Mouse (Mus musculus): ENCODE results near the gene Cux2. TPM values are rescaled to one million over a fixed set of nuclear protein-coding genes. Genes with fewer than 3 reads are reported as not detected.

Gene Cux2
- polyA plus RNA-seq, 1 experiment from 2014 or later: 3.1 TPM

- Histone ChIP-seq H3K4me1 (ENCODE audit: control insufficient read depth, low read depth, low read length) (no peaks in the 10 kb centered on the region), H3K9me3 (replicated peaks; ENCODE audit: control insufficient read depth, low read length) (no peaks in the 10 kb centered on the region), H3K27ac (ENCODE audit: low read length) (no peak overlapping the region), H3K4me3 (ENCODE audit: low read depth, low read length) (no peak overlapping the region), H3K27me3 (ENCODE audit: control insufficient read depth, insufficient read depth, low read depth, low read length) (no peaks in the 10 kb centered on the region), H3K9ac (ENCODE audit: low read depth, low read length) (no peak overlapping the region), H3K36me3 (ENCODE audit: control insufficient read depth, insufficient read depth) (no peaks in the 10 kb centered on the region), H3K4me2 (ENCODE audit: low read depth, low read length) (no peak overlapping the region)
- ATAC-seq (ENCODE audit: low read depth): no peak
- 51% methylated on average over 18 of the region's 18 CpGs for WGBS (ENCODE audit: insufficient replicate concordance)
Observed at GRCm38 (mm10) chr5:121938065-121938849, 111.6 kb downstream of the Cux2 start.

- 40% methylated on average over 9 of the region's 9 CpGs for WGBS (ENCODE audit: insufficient replicate concordance)
- Histone ChIP-seq H3K27ac (ENCODE audit: low read length) (no peak overlapping the region), H3K9ac (ENCODE audit: low read depth, low read length) (no peak overlapping the region), H3K4me1 (ENCODE audit: control insufficient read depth, low read depth, low read length) (no peaks in the 10 kb centered on the region), H3K27me3 (ENCODE audit: control insufficient read depth, insufficient read depth, low read depth, low read length) (peaks cover 6% of the 10 kb centered on the region), H3K9me3 (replicated peaks; ENCODE audit: control insufficient read depth, low read length) (no peaks in the 10 kb centered on the region), H3K4me2 (ENCODE audit: low read depth, low read length) (no peak overlapping the region), H3K36me3 (ENCODE audit: control insufficient read depth, insufficient read depth) (no peaks in the 10 kb centered on the region), H3K4me3 (ENCODE audit: low read depth, low read length) (no peak overlapping the region)
- ATAC-seq (ENCODE audit: low read depth): no peak
Observed at GRCm38 (mm10) chr5:121930261-121930660, 119.6 kb downstream of the Cux2 start.

- H3K36me3 ChIP-seq (ENCODE audit: control insufficient read depth, insufficient read depth): no peaks in the 10 kb centered on the region
- H3K27ac ChIP-seq (ENCODE audit: low read length): no peak overlapping the region
- no peaks in the 10 kb centered on the region for H3K9me3 ChIP-seq (replicated peaks; ENCODE audit: control insufficient read depth, low read length)
- H3K4me2 ChIP-seq (ENCODE audit: low read depth, low read length): no peak overlapping the region
- H3K9ac ChIP-seq (ENCODE audit: low read depth, low read length): no peak overlapping the region
- ATAC-seq (ENCODE audit: low read depth): no peak
- H3K27me3 ChIP-seq (ENCODE audit: control insufficient read depth, insufficient read depth, low read depth, low read length): peaks cover 6% of the 10 kb centered on the region
- H3K4me3 ChIP-seq (ENCODE audit: low read depth, low read length): no peak overlapping the region
- 57% methylated on average over 16 of the region's 17 CpGs for WGBS (ENCODE audit: insufficient replicate concordance)
- no peaks in the 10 kb centered on the region for H3K4me1 ChIP-seq (ENCODE audit: control insufficient read depth, low read depth, low read length)
Observed at GRCm38 (mm10) chr5:121928362-121929000, 121.4 kb downstream of the Cux2 start.

DNA sequence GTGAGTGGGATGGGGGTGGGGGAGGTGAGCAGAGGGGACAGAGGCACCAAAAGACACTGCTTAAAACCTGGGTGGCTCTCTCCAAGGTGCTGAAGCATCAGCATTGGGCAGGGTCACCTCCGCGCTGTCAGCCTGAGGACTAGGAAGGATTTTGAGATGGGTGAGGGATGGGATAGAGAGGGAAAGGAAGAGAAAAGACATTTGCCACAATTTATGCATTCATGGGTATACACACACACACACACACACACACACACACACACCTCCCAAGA lies 123.4 kb downstream of the Cux2 start:
- Histone ChIP-seq H3K4me1 (ENCODE audit: control insufficient read depth, low read depth, low read length) (no peaks in the 10 kb centered on the region), H3K9ac (ENCODE audit: low read depth, low read length) (no peak overlapping the region), H3K36me3 (ENCODE audit: control insufficient read depth, insufficient read depth) (no peaks in the 10 kb centered on the region), H3K9me3 (replicated peaks; ENCODE audit: control insufficient read depth, low read length) (no peaks in the 10 kb centered on the region), H3K4me2 (ENCODE audit: low read depth, low read length) (no peak overlapping the region), H3K27me3 (ENCODE audit: control insufficient read depth, insufficient read depth, low read depth, low read length) (peaks cover 6% of the 10 kb centered on the region), H3K27ac (ENCODE audit: low read length) (no peak overlapping the region), H3K4me3 (ENCODE audit: low read depth, low read length) (no peak overlapping the region)
- ATAC-seq (ENCODE audit: low read depth): no peak
- 21% methylated on average over 2 of the region's 2 CpGs for WGBS (ENCODE audit: insufficient replicate concordance)

DNA sequence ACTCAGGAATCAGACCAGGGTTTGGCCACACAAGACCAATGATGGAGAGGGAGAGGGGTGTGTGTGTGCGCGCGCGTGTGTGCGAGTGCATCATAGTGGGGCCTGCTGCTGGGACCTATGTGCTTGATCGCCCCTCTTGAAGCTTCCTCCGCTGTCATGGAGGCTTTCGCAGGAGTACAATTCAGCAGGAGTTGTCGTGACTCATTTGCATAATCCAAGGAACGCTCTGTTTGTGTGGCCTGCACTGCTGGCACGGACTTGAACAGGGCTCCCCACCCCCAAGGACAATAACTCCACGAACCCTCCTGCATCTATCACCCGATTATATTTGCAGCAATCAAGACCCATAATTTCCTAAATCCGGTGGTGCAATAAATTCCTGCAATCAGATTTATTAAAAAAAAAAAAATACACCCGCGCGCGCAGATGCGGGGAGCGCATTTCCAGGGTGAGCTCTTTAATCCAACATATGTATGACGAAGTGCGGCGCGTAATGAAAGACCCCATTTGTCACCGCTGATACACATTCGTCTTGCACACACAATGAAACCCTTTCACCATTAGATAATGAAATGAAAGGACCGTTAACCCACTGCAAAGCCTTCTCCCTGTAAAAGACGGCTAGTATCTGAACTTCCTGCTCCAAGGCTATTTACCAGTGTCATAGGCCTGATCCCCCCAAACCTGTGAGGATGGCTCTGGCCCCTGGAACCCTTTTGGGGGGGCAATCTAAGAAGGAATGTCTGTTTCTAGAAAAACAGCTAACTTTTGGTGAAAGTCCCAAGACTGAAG lies 124.0 kb downstream of the Cux2 start:
- Histone ChIP-seq H3K4me2 (ENCODE audit: low read depth, low read length) (no peak overlapping the region), H3K36me3 (ENCODE audit: control insufficient read depth, insufficient read depth) (no peaks in the 10 kb centered on the region), H3K9me3 (replicated peaks; ENCODE audit: control insufficient read depth, low read length) (no peaks in the 10 kb centered on the region), H3K9ac (ENCODE audit: low read depth, low read length) (no peak overlapping the region), H3K27me3 (ENCODE audit: control insufficient read depth, insufficient read depth, low read depth, low read length) (peaks cover 6% of the 10 kb centered on the region), H3K4me3 (ENCODE audit: low read depth, low read length) (no peak overlapping the region), H3K27ac (ENCODE audit: low read length) (no peak overlapping the region), H3K4me1 (ENCODE audit: control insufficient read depth, low read depth, low read length) (no peaks in the 10 kb centered on the region)
- 43% methylated on average over 28 of the region's 28 CpGs for WGBS (ENCODE audit: insufficient replicate concordance)
- no peak for ATAC-seq (ENCODE audit: low read depth)

DNA sequence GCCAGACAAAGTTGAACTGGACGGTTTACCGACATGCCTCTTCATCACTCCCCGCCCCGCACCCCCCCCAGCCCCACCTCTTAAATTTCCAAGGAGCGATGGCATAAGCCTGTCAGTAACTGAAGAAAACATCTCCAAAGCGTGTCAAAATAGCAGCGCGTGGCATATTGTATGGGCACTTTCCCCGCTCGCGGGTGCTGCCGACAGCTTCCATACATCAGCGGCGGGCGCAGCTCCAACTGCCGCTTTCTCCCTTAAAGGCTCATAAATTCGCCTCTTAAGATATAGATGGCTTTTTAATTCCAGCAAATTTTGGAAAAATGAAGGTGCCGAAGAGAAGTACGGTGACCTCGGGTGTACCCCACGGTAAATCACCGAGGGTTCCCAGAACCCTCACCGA lies 124.6 kb downstream of the Cux2 start:
- no peak overlapping the region for H3K27ac ChIP-seq (ENCODE audit: low read length)
- H3K9ac ChIP-seq (ENCODE audit: low read depth, low read length): no peak overlapping the region
- H3K4me2 ChIP-seq (ENCODE audit: low read depth, low read length): no peak overlapping the region
- H3K4me3 ChIP-seq (ENCODE audit: low read depth, low read length): no peak overlapping the region
- no peak for ATAC-seq (ENCODE audit: low read depth)
- no peaks in the 10 kb centered on the region for H3K9me3 ChIP-seq (replicated peaks; ENCODE audit: control insufficient read depth, low read length)
- H3K36me3 ChIP-seq (ENCODE audit: control insufficient read depth, insufficient read depth): no peaks in the 10 kb centered on the region
- 39% methylated on average over 23 of the region's 23 CpGs for WGBS (ENCODE audit: insufficient replicate concordance)
- peaks cover 6% of the 10 kb centered on the region for H3K27me3 ChIP-seq (ENCODE audit: control insufficient read depth, insufficient read depth, low read depth, low read length)
- H3K4me1 ChIP-seq (ENCODE audit: control insufficient read depth, low read depth, low read length): no peaks in the 10 kb centered on the region

DNA sequence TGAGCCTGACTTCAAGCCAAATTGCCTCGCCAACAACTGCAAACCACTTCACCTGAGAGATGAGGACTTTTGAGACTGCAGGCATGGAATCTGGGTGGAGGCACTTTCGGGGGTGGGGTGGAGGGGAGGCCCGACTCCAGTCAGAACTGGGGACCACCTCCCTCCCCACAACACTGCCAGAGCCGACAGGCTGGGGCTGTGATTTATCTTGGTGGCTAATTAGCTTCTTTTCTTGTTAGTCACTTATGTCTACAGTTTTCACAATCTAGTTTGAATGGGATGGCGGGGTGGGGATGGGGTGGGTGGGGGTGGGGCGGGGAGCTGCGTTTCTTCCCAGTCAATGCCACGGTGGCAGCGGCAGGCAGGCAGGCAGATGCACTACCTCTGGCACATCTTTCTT lies 125.5 kb downstream of the Cux2 start:
- 17% methylated on average over 9 of the region's 9 CpGs for WGBS (ENCODE audit: insufficient replicate concordance)
- no peak overlapping the region for H3K4me2 ChIP-seq (ENCODE audit: low read depth, low read length)

DNA sequence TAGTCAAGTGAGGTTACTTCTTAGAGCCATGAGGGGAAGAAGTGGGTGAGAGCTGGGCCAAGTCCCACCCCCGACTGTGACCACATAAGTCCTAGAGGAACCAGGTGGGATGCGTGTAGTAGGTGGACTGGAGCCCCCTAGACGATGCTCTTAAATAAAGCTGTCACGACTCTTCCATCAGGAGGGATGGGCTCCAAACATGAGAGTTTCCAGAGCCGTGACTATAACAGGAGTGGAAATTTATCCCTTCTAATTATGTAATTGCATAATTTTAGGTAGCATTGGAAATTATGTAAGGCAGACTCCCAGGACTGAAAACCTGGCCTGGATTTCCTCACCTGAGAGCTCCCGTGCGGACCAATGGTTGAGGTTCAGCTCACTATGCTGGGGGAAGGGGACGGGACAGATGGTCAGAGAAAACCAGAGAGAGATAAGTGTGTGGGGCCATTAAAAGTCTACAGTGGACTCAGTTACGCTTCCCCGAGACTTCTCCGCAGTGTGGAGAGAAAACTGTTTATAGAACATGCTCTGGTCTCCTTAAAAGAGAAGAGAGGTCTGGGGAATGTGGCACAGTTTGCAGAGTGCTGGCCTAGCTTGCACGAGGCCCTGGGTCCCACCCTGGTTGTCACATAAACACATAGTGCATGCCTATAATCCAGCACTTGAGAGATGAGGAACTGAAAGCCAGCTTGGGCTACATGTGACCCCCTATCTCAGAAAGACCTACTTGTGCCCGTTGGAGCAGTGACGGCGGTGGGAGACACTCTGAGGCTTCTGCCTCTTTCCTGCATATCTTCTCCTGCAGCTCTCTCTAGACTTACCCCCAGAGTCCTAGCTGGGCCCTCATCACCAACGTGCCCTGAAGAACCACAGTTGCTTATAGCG lies 126.7 kb downstream of the Cux2 start:
- 53% methylated on average over 17 of the region's 17 CpGs for WGBS (ENCODE audit: insufficient replicate concordance)
- no peak for ATAC-seq (ENCODE audit: low read depth)
- no peaks in the 10 kb centered on the region for H3K9me3 ChIP-seq (replicated peaks; ENCODE audit: control insufficient read depth, low read length)
- no peaks in the 10 kb centered on the region for H3K36me3 ChIP-seq (ENCODE audit: control insufficient read depth, insufficient read depth)
- H3K27ac ChIP-seq (ENCODE audit: low read length): no peak overlapping the region
- no peak overlapping the region for H3K4me2 ChIP-seq (ENCODE audit: low read depth, low read length)
- H3K9ac ChIP-seq (ENCODE audit: low read depth, low read length): no peak overlapping the region
- H3K27me3 ChIP-seq (ENCODE audit: control insufficient read depth, insufficient read depth, low read depth, low read length): peaks cover 6% of the 10 kb centered on the region
- H3K4me1 ChIP-seq (ENCODE audit: control insufficient read depth, low read depth, low read length): no peaks in the 10 kb centered on the region
- no peak overlapping the region for H3K4me3 ChIP-seq (ENCODE audit: low read depth, low read length)

More for the DNA sequence above, 125.5 kb downstream of the Cux2 start:
- no peaks in the 10 kb centered on the region for H3K9me3 ChIP-seq (replicated peaks; ENCODE audit: control insufficient read depth, low read length)
- H3K9ac ChIP-seq (ENCODE audit: low read depth, low read length): no peak overlapping the region
- no peaks in the 10 kb centered on the region for H3K4me1 ChIP-seq (ENCODE audit: control insufficient read depth, low read depth, low read length)
- no peak for ATAC-seq (ENCODE audit: low read depth)
- peaks cover 6% of the 10 kb centered on the region for H3K27me3 ChIP-seq (ENCODE audit: control insufficient read depth, insufficient read depth, low read depth, low read length)
- no peaks in the 10 kb centered on the region for H3K36me3 ChIP-seq (ENCODE audit: control insufficient read depth, insufficient read depth)
- H3K27ac ChIP-seq (ENCODE audit: low read length): no peak overlapping the region
- no peak overlapping the region for H3K4me3 ChIP-seq (ENCODE audit: low read depth, low read length)
